Mouse (Mus musculus): ENCODE results near the gene Prdm11.

The Prdm11 gene

GRCm38 (mm10) chr2:92931061-92931460 lies 114.9 kb downstream of the Prdm11 start:
- DNase-seq (ENCODE audit: low read depth, low spot score), result no peak

GRCm38 (mm10) chr2:92929696-92930095 lies 116.3 kb downstream of the Prdm11 start:
- DNase-seq (ENCODE audit: low read depth, low spot score), result peak; percentile 56

GRCm38 (mm10) chr2:92924677-92925259 lies 121.2 kb downstream of the Prdm11 start:
- no peak for DNase-seq (ENCODE audit: low read depth, low spot score)

GRCm38 (mm10) chr2:92920709-92921108 lies 125.3 kb downstream of the Prdm11 start:
- no peak for DNase-seq (ENCODE audit: low read depth, low spot score)

GRCm38 (mm10) chr2:92917405-92918142 lies 128.4 kb downstream of the Prdm11 start:
- DNase-seq (ENCODE audit: low read depth, low spot score), result no peak

GRCm38 (mm10) chr2:92915659-92916631 lies 130.0 kb downstream of the Prdm11 start:
- no peak for DNase-seq (ENCODE audit: low read depth, low spot score)

Data from ZHBTc4 (cell line).